In genomic region chr9:71831756-71832699, GRCm38 (mm10) we compare ENCODE assay signal across 8 mouse cellular contexts.
DNase-seq lines count a peak whose midpoint lies in the region; ATAC-seq and TF ChIP-seq lines count a peak whose summit lies in the region.

No protein-coding gene starts in this region.

- H3K36me3 ChIP-seq in kidney, postnatal 0 days (ENCODE audit: insufficient read depth, low read length): no peaks in the 10 kb centered on the region
- H3K36me3 ChIP-seq in liver, postnatal 0 days (replicated peaks; ENCODE audit: insufficient read depth, low read length): no peaks in the 10 kb centered on the region

- WGBS in kidney, postnatal 0 days: 46% methylated on average over 26 of the region's 26 CpGs
- WGBS in liver, postnatal 0 days (ENCODE audit: insufficient replicate concordance): 39% methylated on average over 26 of the region's 26 CpGs

- H3K27me3 ChIP-seq in kidney, postnatal 0 days (ENCODE audit: insufficient read depth, low read length): no peaks in the 10 kb centered on the region
- H3K27me3 ChIP-seq in liver, postnatal 0 days (ENCODE audit: insufficient read depth, low read length): no peaks in the 10 kb centered on the region

- TF ChIP-seq CTCF in kidney, postnatal 0 days (IDR thresholded peaks at IDR 0.05; ENCODE audit: low read depth): peak; percentile 86
- TF ChIP-seq CTCF in liver, postnatal 0 days (IDR thresholded peaks at IDR 0.05; ENCODE audit: low read depth): peak; percentile 94

- ATAC-seq in kidney, postnatal 0 days (replicated peaks; ENCODE audit: low FRiP score, low read depth): no peak
- ATAC-seq in liver, postnatal 0 days: peak; percentile 73

- TF ChIP-seq EP300 in liver, postnatal 0 days (IDR thresholded peaks at IDR 0.05; ENCODE audit: low read depth): no peak

- no peak overlapping the region for H3K4me3 ChIP-seq in kidney, postnatal 0 days (replicated peaks; ENCODE audit: low read depth, low read length)
- 0 out of 2 replicates have a peak overlapping the region, but pooled peaks have one; percentile 17 for H3K4me3 ChIP-seq in liver, postnatal 0 days (ENCODE audit: low read depth, low read length)

- peaks cover 3% of the 10 kb centered on the region for H3K4me1 ChIP-seq in kidney, postnatal 0 days (replicated peaks; ENCODE audit: insufficient read depth, low read length)
- H3K4me1 ChIP-seq in liver, postnatal 0 days (ENCODE audit: insufficient read depth): no peaks in the 10 kb centered on the region

- no peak overlapping the region for H3K27ac ChIP-seq in kidney, postnatal 0 days
- H3K27ac ChIP-seq in liver, postnatal 0 days (ENCODE audit: low read depth): no peak overlapping the region

- H3K9ac ChIP-seq in kidney, postnatal 0 days (ENCODE audit: low read depth, low read length): no peak overlapping the region
- H3K9ac ChIP-seq in liver, postnatal 0 days (replicated peaks): no peak overlapping the region

- no peak overlapping the region for H3K4me2 ChIP-seq in kidney, postnatal 0 days (ENCODE audit: low read length)
- H3K4me2 ChIP-seq in liver, postnatal 0 days (ENCODE audit: low read depth, low read length): peak overlapping the region; percentile 60

- peak; percentile 65 for DNase-seq in ovary, postnatal 36 days (ENCODE audit: low spot score)
- no peak for DNase-seq in ovary, postnatal 10 days (ENCODE audit: low spot score)
- DNase-seq in cerebellum, adult 18-20 months: peak; percentile 56 to 75
- DNase-seq in gastrocnemius, postnatal 10 days: peak; percentile 86
- peak; percentile 35 for DNase-seq in kidney, postnatal 0 days (ENCODE audit: low spot score)
- DNase-seq in liver, postnatal 0 days: peak; percentile 83
- peak; percentile 43 to 45 for DNase-seq in right cerebral cortex, adult 2 months (ENCODE audit: low spot score in 2 of 2)
- DNase-seq in urinary bladder, postnatal 14 days (ENCODE audit: low spot score): peak; percentile 76

- H3K9me3 ChIP-seq in kidney, postnatal 0 days (replicated peaks; ENCODE audit: low read length): no peaks in the 10 kb centered on the region
- H3K9me3 ChIP-seq in liver, postnatal 0 days (ENCODE audit: low read length): no peaks in the 10 kb centered on the region
